In genomic region chr12:76254725-76255498, GRCm38 (mm10) we compare ENCODE assay signal across 8 mouse cellular contexts. TPM values are rescaled to one million over a fixed set of nuclear protein-coding genes. Genes with fewer than 3 reads are reported as not detected.
A peak's percentile ranks its signal among the peaks of the same experiment; 100 is the strongest.
DNase-seq lines count a peak whose midpoint lies in the region; ATAC-seq and TF ChIP-seq lines count a peak whose summit lies in the region.

TSS of gene Mthfd1 (plus strand) at chr12:76255298.

- H3K4me3 ChIP-seq in hindbrain, embryonic 13.5 days: peak within 1 kb of the TSS; percentile 63

- peaks cover 21% of the 10 kb centered on the region for H3K4me1 ChIP-seq in hindbrain, embryonic 13.5 days (replicated peaks)

- POLR2A ChIA-PET in Patski (lab: Charles Lee): no interaction called here

- in situ Hi-C loops in Patski (cut with MboI; ENCODE audit: low pct_unique_long_range_greater_than_20kb): no loop called here

- no peaks in the 10 kb centered on the region for H3K9me3 ChIP-seq in hindbrain, embryonic 13.5 days

- ATAC-seq in Patski: peak; percentile 99
- peak; percentile 100 for ATAC-seq in hindbrain, embryonic 13.5 days (ENCODE audit: low FRiP score)

- H3K9ac ChIP-seq in hindbrain, embryonic 13.5 days: peak within 1 kb of the TSS; percentile 81

- CTCF ChIA-PET in Patski (lab: Charles Lee): no interaction called here

- H3K27me3 ChIP-seq in Patski: no peaks in the 10 kb centered on the region
- H3K27me3 ChIP-seq in hindbrain, embryonic 13.5 days: peaks cover 4% of the 10 kb centered on the region; the same call in 1 of the 2 replicates

- no peaks in the 10 kb centered on the region for H3K36me3 ChIP-seq in hindbrain, embryonic 13.5 days

- peak within 1 kb of the TSS; percentile 84 for H3K27ac ChIP-seq in hindbrain, embryonic 13.5 days

- TF ChIP-seq CTCF in Patski (IDR thresholded peaks at IDR 0.05): no peak

- WGBS in hindbrain, embryonic 13.5 days: 2% methylated on average over 43 of the region's 43 CpGs

- DNase-seq in Patski (ENCODE audit: low read depth, low spot score): peak; percentile 79
- peak; percentile 91 to 94 for DNase-seq in cerebellum, postnatal 14 days
- peak; percentile 92 to 97 for DNase-seq in frontal cortex, postnatal 14 days (ENCODE audit: low spot score in 2 of 2)
- DNase-seq in layer of hippocampus, postnatal 25 days (ENCODE audit: extremely low spot score in 1 of 2, low spot score in 1 of 2): peak; percentile 82
- DNase-seq in lung, postnatal 25 days (ENCODE audit: low spot score): peak; percentile 96
- DNase-seq in retina, embryonic 14.5 days (ENCODE audit: low spot score): peak; percentile 94
- peak; percentile 94 for DNase-seq in thymus, postnatal 4 days

- peak within 1 kb of the TSS; percentile 79 for H3K4me2 ChIP-seq in hindbrain, embryonic 13.5 days

RNA-seq across cellular contexts. Expression of gene Mthfd1, which starts in this region (rescaled TPM):
- 65.6 TPM for polyA plus RNA-seq in Patski (2021)
- 26.3 and 27.1 TPM in 2 replicates for polyA plus RNA-seq in hindbrain, embryonic 13.5 days (2015; fragmentation: Nextera tagmentation; extraction: Ambion mirVana)
- total RNA-seq in layer of hippocampus, postnatal 25 days (2021): 10 to 100 TPM; 41.1 to 44.9 TPM

Comparison
In these comparisons a context has a peak if more than half of its experiments do, and no peak if none do; other contexts are left out.
1. Peak in every context shown above with its lines: DNase-seq, ATAC-seq, H3K4me3 ChIP-seq and H3K27ac ChIP-seq.